Mouse (Mus musculus) heart, postnatal 0 days (tissue): ENCODE measurements around the gene Eif3k.

Experiments
- CTCF ChIP-seq: IDR thresholded peaks from 2 replicates; pipeline ENCODE4 v1.5.1; 2016; ENCODE audit warnings: antibody characterized with exemption, control low read depth, low read depth
- EP300 ChIP-seq: IDR thresholded peaks from 2 replicates; pipeline ENCODE4 v1.6.1; 2016; ENCODE audit warnings: antibody characterized with exemption, low read depth

DNA sequence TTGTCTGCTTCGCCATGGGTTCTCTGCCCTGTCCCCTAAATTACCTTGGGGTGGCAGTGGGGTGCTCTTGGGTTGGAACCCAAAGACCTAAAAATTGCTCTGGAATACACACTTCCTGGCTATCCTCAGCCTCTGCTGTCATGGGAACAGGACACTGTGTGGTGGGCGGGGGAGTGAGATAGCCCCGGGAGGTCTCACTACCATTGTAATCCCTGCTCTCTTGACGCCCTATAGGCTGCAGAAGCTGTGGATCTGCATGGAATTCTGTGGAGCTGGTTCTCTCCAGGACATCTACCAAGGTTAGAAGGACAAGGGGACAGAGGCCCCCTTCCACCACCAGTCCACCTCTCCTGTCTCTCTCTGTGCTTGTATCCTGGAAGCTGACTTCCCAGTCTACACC, 2.2 kb upstream of the Eif3k start:
- TF ChIP-seq CTCF (no peak), EP300 (no peak)
